Mouse (Mus musculus): ENCODE data around the gene Rnase4. TPM values are rescaled to one million over a fixed set of nuclear protein-coding genes. Genes with fewer than 3 reads are reported as not detected.
"Not testable (repeated sequence)": the region's sequence is repeated elsewhere in the genome, so short reads cannot be mapped to it uniquely, and the experiment has no call there.

The Rnase4 gene
- polyA plus RNA-seq, 1 experiment from 2014 or later: 27.4 TPM

- ATAC-seq (ENCODE audit: insufficient number of reproducible peaks, insufficient read depth, low FRiP score, low TSS enrichment, low read depth): peak; percentile 21; the same call in 1 of the 2 replicates
- Histone ChIP-seq H3K4me1 (no peaks in the 10 kb centered on the region), H3K27me3 (no peaks in the 10 kb centered on the region), H3K4me3 (peak overlapping the region; percentile 73), H3K9ac (peak overlapping the region; percentile 72), H3K27ac (peak overlapping the region; percentile 88), H3K4me2 (peak overlapping the region; percentile 73), H3K9me3 (no peaks in the 10 kb centered on the region), H3K36me3 (no peaks in the 10 kb centered on the region)
- 0% methylated on average over 15 of the region's 15 CpGs for WGBS
These were observed 1.2 kb upstream of the Rnase4 start for GRCm38 (mm10) chr14:51089674-51090076.

GRCm38 (mm10) chr14:51090077-51090781, 648 bp upstream of the Rnase4 start:
- H3K36me3 ChIP-seq: no peaks in the 10 kb centered on the region
- no peaks in the 10 kb centered on the region for H3K4me1 ChIP-seq
- peak overlapping the region; percentile 88 for H3K27ac ChIP-seq
- ATAC-seq (ENCODE audit: insufficient number of reproducible peaks, insufficient read depth, low FRiP score, low TSS enrichment, low read depth): peak; percentile 45
- under 1% methylated on average over 27 of the region's 27 CpGs for WGBS
- H3K9ac ChIP-seq: peak overlapping the region; percentile 72
- no peaks in the 10 kb centered on the region for H3K9me3 ChIP-seq
- H3K4me3 ChIP-seq: peak overlapping the region; percentile 73
- no peaks in the 10 kb centered on the region for H3K27me3 ChIP-seq
- peak overlapping the region; percentile 73 for H3K4me2 ChIP-seq

- Histone ChIP-seq H3K36me3 (no peaks in the 10 kb centered on the region), H3K4me3 (peak overlapping the region; percentile 73; the same call in 1 of the 2 replicates), H3K4me2 (peak overlapping the region; percentile 73), H3K9me3 (no peaks in the 10 kb centered on the region), H3K9ac (no peak overlapping the region), H3K4me1 (no peaks in the 10 kb centered on the region), H3K27me3 (no peaks in the 10 kb centered on the region), H3K27ac (no peak overlapping the region)
- 46% methylated on average over 8 of the region's 8 CpGs for WGBS
- no peak for ATAC-seq (ENCODE audit: insufficient number of reproducible peaks, insufficient read depth, low FRiP score, low TSS enrichment, low read depth)
These were observed 1.3 kb downstream of the Rnase4 start for GRCm38 (mm10) chr14:51092073-51092620.

GRCm38 (mm10) chr14:51093496-51093895, 2.6 kb downstream of the Rnase4 start:
- Histone ChIP-seq H3K9me3 (no peaks in the 10 kb centered on the region), H3K4me1 (no peaks in the 10 kb centered on the region), H3K4me2 (no peak overlapping the region), H3K4me3 (no peak overlapping the region), H3K9ac (no peak overlapping the region), H3K27me3 (no peaks in the 10 kb centered on the region), H3K27ac (no peak overlapping the region), H3K36me3 (no peaks in the 10 kb centered on the region)
- ATAC-seq (ENCODE audit: insufficient number of reproducible peaks, insufficient read depth, low FRiP score, low TSS enrichment, low read depth): no peak
- WGBS: 31% methylated on average over 3 of the region's 3 CpGs

GRCm38 (mm10) chr14:51094096-51094875, 3.4 kb downstream of the Rnase4 start:
- H3K9me3 ChIP-seq: no peaks in the 10 kb centered on the region
- ATAC-seq (ENCODE audit: insufficient number of reproducible peaks, insufficient read depth, low FRiP score, low TSS enrichment, low read depth): no peak
- no peaks in the 10 kb centered on the region for H3K4me1 ChIP-seq
- H3K36me3 ChIP-seq: no peaks in the 10 kb centered on the region
- no peak overlapping the region for H3K4me2 ChIP-seq
- no peak overlapping the region for H3K9ac ChIP-seq
- 75% methylated on average over 5 of the region's 5 CpGs for WGBS
- no peak overlapping the region for H3K27ac ChIP-seq
- no peaks in the 10 kb centered on the region for H3K27me3 ChIP-seq
- no peak overlapping the region for H3K4me3 ChIP-seq

GRCm38 (mm10) chr14:51094921-51095320, 4.0 kb downstream of the Rnase4 start:
- Histone ChIP-seq H3K9ac (no peak overlapping the region), H3K9me3 (no peaks in the 10 kb centered on the region), H3K4me3 (no peak overlapping the region), H3K27me3 (no peaks in the 10 kb centered on the region), H3K4me1 (no peaks in the 10 kb centered on the region), H3K36me3 (no peaks in the 10 kb centered on the region), H3K27ac (no peak overlapping the region), H3K4me2 (no peak overlapping the region)
- WGBS: 65% methylated on average over 9 of the region's 9 CpGs
- ATAC-seq (ENCODE audit: insufficient number of reproducible peaks, insufficient read depth, low FRiP score, low TSS enrichment, low read depth): no peak

- 65% methylated on average over 9 of the region's 9 CpGs for WGBS
- H3K4me1 ChIP-seq: no peaks in the 10 kb centered on the region
- H3K9me3 ChIP-seq: no peaks in the 10 kb centered on the region
- H3K27me3 ChIP-seq: no peaks in the 10 kb centered on the region
- H3K36me3 ChIP-seq: no peaks in the 10 kb centered on the region
- ATAC-seq (ENCODE audit: insufficient number of reproducible peaks, insufficient read depth, low FRiP score, low TSS enrichment, low read depth): no peak
- H3K4me3 ChIP-seq: no peak overlapping the region
- no peak overlapping the region for H3K4me2 ChIP-seq
- H3K27ac ChIP-seq: no peak overlapping the region
- no peak overlapping the region for H3K9ac ChIP-seq
These were observed 5.1 kb downstream of the Rnase4 start for GRCm38 (mm10) chr14:51095736-51096524.

- H3K27me3 ChIP-seq; H3K9ac ChIP-seq; H3K4me2 ChIP-seq; H3K36me3 ChIP-seq; H3K9me3 ChIP-seq; H3K4me1 ChIP-seq; H3K27ac ChIP-seq; ATAC-seq (ENCODE audit: insufficient number of reproducible peaks, insufficient read depth, low FRiP score, low TSS enrichment, low read depth); H3K4me3 ChIP-seq: not testable (repeated sequence)
- 25% methylated on average over 1 of the region's 1 CpGs for WGBS
These were observed 7.4 kb downstream of the Rnase4 start for GRCm38 (mm10) chr14:51098300-51098699.

- no peaks in the 10 kb centered on the region for H3K27me3 ChIP-seq
- no peaks in the 10 kb centered on the region for H3K9me3 ChIP-seq
- 94% methylated on average over 11 of the region's 11 CpGs for WGBS
- H3K9ac ChIP-seq: no peak overlapping the region
- no peak overlapping the region for H3K27ac ChIP-seq
- no peaks in the 10 kb centered on the region for H3K36me3 ChIP-seq
- no peak overlapping the region for H3K4me3 ChIP-seq
- ATAC-seq (ENCODE audit: insufficient number of reproducible peaks, insufficient read depth, low FRiP score, low TSS enrichment, low read depth): no peak
- H3K4me1 ChIP-seq: no peaks in the 10 kb centered on the region
- no peak overlapping the region for H3K4me2 ChIP-seq
These were observed 8.0 kb downstream of the Rnase4 start for GRCm38 (mm10) chr14:51098921-51099320.

- no peak for ATAC-seq (ENCODE audit: insufficient number of reproducible peaks, insufficient read depth, low FRiP score, low TSS enrichment, low read depth)
- no peak overlapping the region for H3K4me3 ChIP-seq
- no peaks in the 10 kb centered on the region for H3K4me1 ChIP-seq
- H3K9ac ChIP-seq: no peak overlapping the region
- no peak overlapping the region for H3K4me2 ChIP-seq
- no peaks in the 10 kb centered on the region for H3K9me3 ChIP-seq
- no peak overlapping the region for H3K27ac ChIP-seq
- H3K27me3 ChIP-seq: no peaks in the 10 kb centered on the region
- H3K36me3 ChIP-seq: no peaks in the 10 kb centered on the region
- WGBS: 67% methylated on average over 9 of the region's 9 CpGs
These were observed 10.4 kb downstream of the Rnase4 start for GRCm38 (mm10) chr14:51101284-51101683.

GRCm38 (mm10) chr14:51103217-51103616, 12.3 kb downstream of the Rnase4 start:
- Histone ChIP-seq H3K27ac (no peak overlapping the region), H3K9ac (no peak overlapping the region), H3K9me3 (no peaks in the 10 kb centered on the region), H3K36me3 (no peaks in the 10 kb centered on the region), H3K4me3 (no peak overlapping the region), H3K27me3 (no peaks in the 10 kb centered on the region), H3K4me2 (no peak overlapping the region), H3K4me1 (no peaks in the 10 kb centered on the region)
- WGBS: 65% methylated on average over 3 of the region's 3 CpGs
- no peak for ATAC-seq (ENCODE audit: insufficient number of reproducible peaks, insufficient read depth, low FRiP score, low TSS enrichment, low read depth)

All from embryonic facial prominence, embryonic 13.5 days (tissue).